Mouse (Mus musculus): Measurements from ENCODE around the gene Lrmda. TPM values are rescaled to one million over a fixed set of nuclear protein-coding genes. Genes with fewer than 3 reads are reported as not detected.

Gene Lrmda
- polyA plus RNA-seq, 1 experiment from 2014 or later, result 0.20 TPM

- no peaks in the 10 kb centered on the region for H3K27me3 ChIP-seq (ENCODE audit: control insufficient read depth, insufficient read depth, low read length)
- ATAC-seq (ENCODE audit: insufficient number of reproducible peaks, low FRiP score, low TSS enrichment, low read depth), result no peak
These were observed 86.3 kb downstream of the Lrmda start for GRCm38 (mm10) chr14:22105855-22106254.

GRCm38 (mm10) chr14:22106777-22107176 is 87.3 kb downstream of the Lrmda start:
- no peaks in the 10 kb centered on the region for H3K27me3 ChIP-seq (ENCODE audit: control insufficient read depth, insufficient read depth, low read length)
- H3K4me2 ChIP-seq (ENCODE audit: low read depth, severe bottlenecking), result no peak overlapping the region
- no peak overlapping the region for H3K4me3 ChIP-seq (ENCODE audit: low read depth, low read length)
- H3K9ac ChIP-seq (ENCODE audit: low read length), result no peak overlapping the region
- H3K9me3 ChIP-seq (ENCODE audit: control insufficient read depth, low read length), result no peaks in the 10 kb centered on the region
- ATAC-seq (ENCODE audit: insufficient number of reproducible peaks, low FRiP score, low TSS enrichment, low read depth) (no peak), DNase-seq (ENCODE audit: low spot score) (no peak)
- H3K27ac ChIP-seq (replicated peaks; ENCODE audit: low read depth, low read length), result no peak overlapping the region
- H3K36me3 ChIP-seq (ENCODE audit: control insufficient read depth, insufficient read depth, low read length), result no peaks in the 10 kb centered on the region
- 72% methylated on average over 3 of the region's 3 CpGs for WGBS
- H3K4me1 ChIP-seq (ENCODE audit: control insufficient read depth, insufficient read depth, low read length), result no peaks in the 10 kb centered on the region

More at GRCm38 (mm10) chr14:22105855-22106254, 86.3 kb downstream of the Lrmda start:
- WGBS, result 41% methylated on average over 4 of the region's 4 CpGs
- Histone ChIP-seq H3K9ac (ENCODE audit: low read length) (no peak overlapping the region), H3K4me3 (ENCODE audit: low read depth, low read length) (no peak overlapping the region), H3K4me2 (ENCODE audit: low read depth, severe bottlenecking) (no peak overlapping the region), H3K36me3 (ENCODE audit: control insufficient read depth, insufficient read depth, low read length) (no peaks in the 10 kb centered on the region), H3K27ac (replicated peaks; ENCODE audit: low read depth, low read length) (no peak overlapping the region), H3K9me3 (ENCODE audit: control insufficient read depth, low read length) (no peaks in the 10 kb centered on the region), H3K4me1 (ENCODE audit: control insufficient read depth, insufficient read depth, low read length) (no peaks in the 10 kb centered on the region)
- no peak for DNase-seq (ENCODE audit: low spot score)

GRCm38 (mm10) chr14:22109423-22109822 is 89.9 kb downstream of the Lrmda start:
- Histone ChIP-seq H3K9ac (ENCODE audit: low read length) (no peak overlapping the region), H3K4me3 (ENCODE audit: low read depth, low read length) (no peak overlapping the region), H3K4me2 (ENCODE audit: low read depth, severe bottlenecking) (no peak overlapping the region), H3K9me3 (ENCODE audit: control insufficient read depth, low read length) (no peaks in the 10 kb centered on the region), H3K4me1 (ENCODE audit: control insufficient read depth, insufficient read depth, low read length) (peaks cover 5% of the 10 kb centered on the region), H3K27ac (replicated peaks; ENCODE audit: low read depth, low read length) (no peak overlapping the region), H3K27me3 (ENCODE audit: control insufficient read depth, insufficient read depth, low read length) (no peaks in the 10 kb centered on the region), H3K36me3 (ENCODE audit: control insufficient read depth, insufficient read depth, low read length) (no peaks in the 10 kb centered on the region)
- ATAC-seq (ENCODE audit: insufficient number of reproducible peaks, low FRiP score, low TSS enrichment, low read depth), result no peak
- no peak for DNase-seq (ENCODE audit: low spot score)
- WGBS, result 79% methylated on average over 4 of the region's 4 CpGs

- ATAC-seq (ENCODE audit: insufficient number of reproducible peaks, low FRiP score, low TSS enrichment, low read depth) (no peak), DNase-seq (ENCODE audit: low spot score) (peak; percentile 30)
- H3K4me2 ChIP-seq (ENCODE audit: low read depth, severe bottlenecking), result no peak overlapping the region
- no peak overlapping the region for H3K4me3 ChIP-seq (ENCODE audit: low read depth, low read length)
- 11% methylated on average over 8 of the region's 8 CpGs for WGBS
- H3K27ac ChIP-seq (replicated peaks; ENCODE audit: low read depth, low read length), result no peak overlapping the region
- H3K9me3 ChIP-seq (ENCODE audit: control insufficient read depth, low read length), result no peaks in the 10 kb centered on the region
- H3K27me3 ChIP-seq (ENCODE audit: control insufficient read depth, insufficient read depth, low read length), result peaks cover 2% of the 10 kb centered on the region; the same call in 1 of the 2 replicates
- H3K4me1 ChIP-seq (ENCODE audit: control insufficient read depth, insufficient read depth, low read length), result peaks cover 20% of the 10 kb centered on the region
- H3K36me3 ChIP-seq (ENCODE audit: control insufficient read depth, insufficient read depth, low read length), result no peaks in the 10 kb centered on the region
- H3K9ac ChIP-seq (ENCODE audit: low read length), result no peak overlapping the region
These were observed 94.2 kb downstream of the Lrmda start for GRCm38 (mm10) chr14:22113463-22114361.

- ATAC-seq (ENCODE audit: insufficient number of reproducible peaks, low FRiP score, low TSS enrichment, low read depth) (no peak), DNase-seq (ENCODE audit: low spot score) (peak; percentile 80)
- Histone ChIP-seq H3K9ac (ENCODE audit: low read length) (no peak overlapping the region), H3K4me1 (ENCODE audit: control insufficient read depth, insufficient read depth, low read length) (peaks cover 24% of the 10 kb centered on the region), H3K4me2 (ENCODE audit: low read depth, severe bottlenecking) (peak overlapping the region; percentile 13; the same call in 1 of the 2 replicates), H3K27ac (replicated peaks; ENCODE audit: low read depth, low read length) (no peak overlapping the region), H3K9me3 (ENCODE audit: control insufficient read depth, low read length) (no peaks in the 10 kb centered on the region), H3K36me3 (ENCODE audit: control insufficient read depth, insufficient read depth, low read length) (no peaks in the 10 kb centered on the region), H3K27me3 (ENCODE audit: control insufficient read depth, insufficient read depth, low read length) (peaks cover 2% of the 10 kb centered on the region; the same call in 1 of the 2 replicates), H3K4me3 (ENCODE audit: low read depth, low read length) (no peak overlapping the region)
- WGBS, result 9% methylated on average over 18 of the region's 18 CpGs
These were observed 95.3 kb downstream of the Lrmda start for GRCm38 (mm10) chr14:22114651-22115351.

- H3K27me3 ChIP-seq (ENCODE audit: control insufficient read depth, insufficient read depth, low read length), result peaks cover 2% of the 10 kb centered on the region; the same call in 1 of the 2 replicates
- DNase-seq (ENCODE audit: low spot score) (peak; percentile 51), ATAC-seq (ENCODE audit: insufficient number of reproducible peaks, low FRiP score, low TSS enrichment, low read depth) (no peak)
- peaks cover 24% of the 10 kb centered on the region for H3K4me1 ChIP-seq (ENCODE audit: control insufficient read depth, insufficient read depth, low read length)
- no peak overlapping the region for H3K4me2 ChIP-seq (ENCODE audit: low read depth, severe bottlenecking)
- 31% methylated on average over 6 of the region's 6 CpGs for WGBS
- no peaks in the 10 kb centered on the region for H3K36me3 ChIP-seq (ENCODE audit: control insufficient read depth, insufficient read depth, low read length)
- H3K27ac ChIP-seq (replicated peaks; ENCODE audit: low read depth, low read length), result no peak overlapping the region
- H3K4me3 ChIP-seq (ENCODE audit: low read depth, low read length), result no peak overlapping the region
- no peak overlapping the region for H3K9ac ChIP-seq (ENCODE audit: low read length)
- H3K9me3 ChIP-seq (ENCODE audit: control insufficient read depth, low read length), result no peaks in the 10 kb centered on the region
These were observed 98.6 kb downstream of the Lrmda start for GRCm38 (mm10) chr14:22118096-22118495.

GRCm38 (mm10) chr14:22118512-22118911 is 99.0 kb downstream of the Lrmda start:
- no peak for ATAC-seq (ENCODE audit: insufficient number of reproducible peaks, low FRiP score, low TSS enrichment, low read depth)
- no peak overlapping the region for H3K27ac ChIP-seq (replicated peaks; ENCODE audit: low read depth, low read length)
- H3K4me1 ChIP-seq (ENCODE audit: control insufficient read depth, insufficient read depth, low read length), result peaks cover 24% of the 10 kb centered on the region
- peaks cover 2% of the 10 kb centered on the region; the same call in 1 of the 2 replicates for H3K27me3 ChIP-seq (ENCODE audit: control insufficient read depth, insufficient read depth, low read length)
- no peaks in the 10 kb centered on the region for H3K9me3 ChIP-seq (ENCODE audit: control insufficient read depth, low read length)
- 20% methylated on average over 4 of the region's 4 CpGs for WGBS
- H3K36me3 ChIP-seq (ENCODE audit: control insufficient read depth, insufficient read depth, low read length), result no peaks in the 10 kb centered on the region
- H3K4me2 ChIP-seq (ENCODE audit: low read depth, severe bottlenecking), result no peak overlapping the region
- no peak overlapping the region for H3K9ac ChIP-seq (ENCODE audit: low read length)
- no peak overlapping the region for H3K4me3 ChIP-seq (ENCODE audit: low read depth, low read length)
- DNase-seq (ENCODE audit: low spot score), result peak; percentile 42

- Histone ChIP-seq H3K9ac (ENCODE audit: low read length) (no peak overlapping the region), H3K36me3 (ENCODE audit: control insufficient read depth, insufficient read depth, low read length) (no peaks in the 10 kb centered on the region), H3K4me3 (ENCODE audit: low read depth, low read length) (no peak overlapping the region), H3K27ac (replicated peaks; ENCODE audit: low read depth, low read length) (no peak overlapping the region), H3K4me2 (ENCODE audit: low read depth, severe bottlenecking) (no peak overlapping the region), H3K4me1 (ENCODE audit: control insufficient read depth, insufficient read depth, low read length) (no peaks in the 10 kb centered on the region), H3K9me3 (ENCODE audit: control insufficient read depth, low read length) (no peaks in the 10 kb centered on the region), H3K27me3 (ENCODE audit: control insufficient read depth, insufficient read depth, low read length) (no peaks in the 10 kb centered on the region)
- 42% methylated on average over 4 of the region's 4 CpGs for WGBS
- ATAC-seq (ENCODE audit: insufficient number of reproducible peaks, low FRiP score, low TSS enrichment, low read depth) (no peak), DNase-seq (ENCODE audit: low spot score) (no peak)
These were observed 106.8 kb downstream of the Lrmda start for GRCm38 (mm10) chr14:22126276-22126675.
